Mouse (Mus musculus) liver, embryonic 15.5 days (tissue): Measurements from ENCODE around the gene Camta1. TPM values are rescaled to one million over a fixed set of nuclear protein-coding genes. Genes with fewer than 3 reads are reported as not detected.

Source experiments
- ATAC-seq: fragments of 200-750 bp; cut with Nextera tagmentation; 2 replicates; pipeline ENCODE4 v1.8.0; 2017; ENCODE audit warnings: moderate number of reproducible peaks, mild to moderate bottlenecking, moderate library complexity; ENCODE audit not compliant: insufficient read depth
- H3K27ac ChIP-seq: fragments of 300-500 bp; sonication (generic); replicated peaks from 2 replicates; pipeline ENCODE4 v1.5.1; 2015; ENCODE audit warnings: mild to moderate bottlenecking, inconsistent platforms
- H3K27me3 ChIP-seq: fragments of 300-500 bp; sonication (generic); 2 replicates; pipeline ENCODE4 v1.6.1; 2015; ENCODE audit warnings: mild to moderate bottlenecking, inconsistent platforms
- H3K36me3 ChIP-seq: fragments of 300-500 bp; sonication (generic); replicated peaks from 2 replicates; pipeline ENCODE4 v1.6.1; 2015; ENCODE audit warnings: moderate library complexity, mild to moderate bottlenecking, inconsistent platforms
- H3K4me1 ChIP-seq: fragments of 300-500 bp; sonication (generic); replicated peaks from 2 replicates; pipeline ENCODE4 v1.6.1; 2015; ENCODE audit warnings: inconsistent platforms
- H3K4me2 ChIP-seq: fragments of 300-500 bp; sonication (generic); 2 replicates; pipeline ENCODE4 v1.6.1; 2015; ENCODE audit warnings: moderate library complexity, mild to moderate bottlenecking, inconsistent platforms
- H3K4me3 ChIP-seq: fragments of 300-500 bp; sonication (generic); replicated peaks from 2 replicates; pipeline ENCODE4 v1.5.1; 2015; ENCODE audit warnings: mild to moderate bottlenecking, inconsistent platforms
- H3K9ac ChIP-seq: fragments of 300-500 bp; sonication (generic); 2 replicates; pipeline ENCODE4 v1.6.1; 2015; ENCODE audit warnings: moderate library complexity, mild to moderate bottlenecking, inconsistent platforms
- H3K9me3 ChIP-seq: fragments of 300-500 bp; sonication (generic); replicated peaks from 2 replicates; pipeline ENCODE4 v1.6.1; 2016; ENCODE audit warnings: inconsistent platforms
- whole genome bisulfite sequencing: fragments of 180-500 bp; shearing (Covaris S2); methylation state at CpG from one replicate; pipeline ENCODE4 v1.1.7; 2015; ENCODE audit warnings: mixed read lengths; ENCODE audit not compliant: insufficient replicate concordance; 5-methylcytosine and 5-hydroxymethylcytosine counted together
- polyA plus RNA-seq: library from polyadenylated mRNA; unstranded; fragments of >200 nt; fragmentation: Nextera tagmentation; extraction: Ambion mirVana; gene quantifications from 2 replicates; pipeline ENCODE4 v1.2.1, GENCODE M21; 2015

Camta1 gene
- polyA plus RNA-seq, 1 experiment from 2014 or later, result 31.1 TPM

- 22% methylated on average over 12 of the region's 12 CpGs for WGBS
- H3K4me2 ChIP-seq, result no peak overlapping the region
- ATAC-seq, result no peak
- H3K4me3 ChIP-seq, result no peak overlapping the region
- H3K9ac ChIP-seq, result no peak overlapping the region
- no peak overlapping the region for H3K27ac ChIP-seq
- H3K4me1 ChIP-seq, result no peaks in the 10 kb centered on the region
- no peaks in the 10 kb centered on the region for H3K27me3 ChIP-seq
- peaks cover 14% of the 10 kb centered on the region; the same call in 1 of the 2 replicates for H3K9me3 ChIP-seq
- no peaks in the 10 kb centered on the region for H3K36me3 ChIP-seq
Observed at GRCm38 (mm10) chr4:151242751-151243150, 618.9 kb downstream of the Camta1 start.

GRCm38 (mm10) chr4:151240465-151240864 lies 621.2 kb downstream of the Camta1 start:
- no peaks in the 10 kb centered on the region for H3K27me3 ChIP-seq
- ATAC-seq, result no peak
- no peaks in the 10 kb centered on the region for H3K4me1 ChIP-seq
- H3K9me3 ChIP-seq, result peaks cover 14% of the 10 kb centered on the region; the same call in 1 of the 2 replicates
- H3K4me2 ChIP-seq, result no peak overlapping the region
- WGBS, result 60% methylated on average over 5 of the region's 5 CpGs
- H3K4me3 ChIP-seq, result no peak overlapping the region
- no peaks in the 10 kb centered on the region for H3K36me3 ChIP-seq
- H3K27ac ChIP-seq, result no peak overlapping the region
- no peak overlapping the region for H3K9ac ChIP-seq

GRCm38 (mm10) chr4:151238970-151239684 lies 622.5 kb downstream of the Camta1 start:
- ATAC-seq, result no peak
- 72% methylated on average over 19 of the region's 19 CpGs for WGBS
- peaks cover 14% of the 10 kb centered on the region; the same call in 1 of the 2 replicates for H3K9me3 ChIP-seq
- no peak overlapping the region for H3K9ac ChIP-seq
- no peaks in the 10 kb centered on the region for H3K4me1 ChIP-seq
- H3K4me3 ChIP-seq, result no peak overlapping the region
- no peak overlapping the region for H3K27ac ChIP-seq
- H3K4me2 ChIP-seq, result no peak overlapping the region
- H3K27me3 ChIP-seq, result no peaks in the 10 kb centered on the region
- no peaks in the 10 kb centered on the region for H3K36me3 ChIP-seq

- Histone ChIP-seq H3K9me3 (peaks cover 14% of the 10 kb centered on the region; the same call in 1 of the 2 replicates), H3K27me3 (no peaks in the 10 kb centered on the region), H3K4me1 (no peaks in the 10 kb centered on the region), H3K36me3 (no peaks in the 10 kb centered on the region), H3K27ac (no peak overlapping the region), H3K4me2 (no peak overlapping the region), H3K4me3 (no peak overlapping the region), H3K9ac (no peak overlapping the region)
- WGBS, result 67% methylated on average over 3 of the region's 3 CpGs
- no peak for ATAC-seq
Observed at GRCm38 (mm10) chr4:151237501-151237900, 624.2 kb downstream of the Camta1 start.

- WGBS, result 65% methylated on average over 4 of the region's 4 CpGs
- H3K9me3 ChIP-seq, result peaks cover 8% of the 10 kb centered on the region; the same call in 1 of the 2 replicates
Observed at GRCm38 (mm10) chr4:151234981-151235380, 626.7 kb downstream of the Camta1 start.

GRCm38 (mm10) chr4:151232028-151232427 lies 629.6 kb downstream of the Camta1 start:
- ATAC-seq, result no peak
- Histone ChIP-seq H3K9ac (no peak overlapping the region), H3K4me3 (no peak overlapping the region), H3K9me3 (no peaks in the 10 kb centered on the region), H3K27me3 (no peaks in the 10 kb centered on the region), H3K4me1 (no peaks in the 10 kb centered on the region), H3K27ac (no peak overlapping the region), H3K36me3 (no peaks in the 10 kb centered on the region), H3K4me2 (no peak overlapping the region)
- 39% methylated on average over 3 of the region's 3 CpGs for WGBS

More at GRCm38 (mm10) chr4:151234981-151235380, 626.7 kb downstream of the Camta1 start:
- ATAC-seq, result no peak
- H3K36me3 ChIP-seq, result no peaks in the 10 kb centered on the region
- H3K4me2 ChIP-seq, result no peak overlapping the region
- H3K4me1 ChIP-seq, result no peaks in the 10 kb centered on the region
- H3K27me3 ChIP-seq, result no peaks in the 10 kb centered on the region
- H3K9ac ChIP-seq, result no peak overlapping the region
- no peak overlapping the region for H3K27ac ChIP-seq
- H3K4me3 ChIP-seq, result no peak overlapping the region

- Histone ChIP-seq H3K36me3 (no peaks in the 10 kb centered on the region), H3K9me3 (no peaks in the 10 kb centered on the region), H3K4me3 (no peak overlapping the region), H3K27ac (no peak overlapping the region), H3K27me3 (no peaks in the 10 kb centered on the region), H3K4me1 (0 out of 2 replicates have a peak, but pooled peaks cover 3% of the 10 kb centered on the region), H3K4me2 (no peak overlapping the region), H3K9ac (no peak overlapping the region)
- no peak for ATAC-seq
- 47% methylated on average over 6 of the region's 6 CpGs for WGBS
Observed at GRCm38 (mm10) chr4:151229073-151229472, 632.6 kb downstream of the Camta1 start.

- H3K4me2 ChIP-seq, result no peak overlapping the region
- no peak overlapping the region for H3K9ac ChIP-seq
- H3K4me3 ChIP-seq, result no peak overlapping the region
- H3K27me3 ChIP-seq, result no peaks in the 10 kb centered on the region
- 0 out of 2 replicates have a peak, but pooled peaks cover 3% of the 10 kb centered on the region for H3K4me1 ChIP-seq
- no peak for ATAC-seq
- H3K27ac ChIP-seq, result no peak overlapping the region
- no peaks in the 10 kb centered on the region for H3K36me3 ChIP-seq
- WGBS, result 43% methylated on average over 9 of the region's 9 CpGs
- H3K9me3 ChIP-seq, result no peaks in the 10 kb centered on the region
Observed at GRCm38 (mm10) chr4:151226496-151226895, 635.2 kb downstream of the Camta1 start.

- Histone ChIP-seq H3K27ac (no peak overlapping the region), H3K4me2 (no peak overlapping the region), H3K27me3 (no peaks in the 10 kb centered on the region), H3K4me3 (no peak overlapping the region), H3K4me1 (0 out of 2 replicates have a peak, but pooled peaks cover 3% of the 10 kb centered on the region), H3K36me3 (no peaks in the 10 kb centered on the region), H3K9me3 (no peaks in the 10 kb centered on the region), H3K9ac (no peak overlapping the region)
- 53% methylated on average over 12 of the region's 12 CpGs for WGBS
- no peak for ATAC-seq
Observed at GRCm38 (mm10) chr4:151224017-151224416, 637.7 kb downstream of the Camta1 start.

GRCm38 (mm10) chr4:151223263-151223996 lies 638.2 kb downstream of the Camta1 start:
- H3K4me1 ChIP-seq, result peaks cover 3% of the 10 kb centered on the region; the same call in 1 of the 2 replicates
- no peak overlapping the region for H3K4me3 ChIP-seq
- H3K36me3 ChIP-seq, result no peaks in the 10 kb centered on the region
- no peak overlapping the region for H3K9ac ChIP-seq
- H3K27me3 ChIP-seq, result no peaks in the 10 kb centered on the region
- H3K9me3 ChIP-seq, result no peaks in the 10 kb centered on the region
- no peak for ATAC-seq
- no peak overlapping the region for H3K27ac ChIP-seq
- WGBS, result 52% methylated on average over 13 of the region's 13 CpGs
- no peak overlapping the region for H3K4me2 ChIP-seq

GRCm38 (mm10) chr4:151222635-151223034 lies 639.0 kb downstream of the Camta1 start:
- no peak overlapping the region for H3K9ac ChIP-seq
- no peaks in the 10 kb centered on the region for H3K36me3 ChIP-seq
- H3K4me3 ChIP-seq, result no peak overlapping the region
- ATAC-seq, result no peak
- H3K9me3 ChIP-seq, result no peaks in the 10 kb centered on the region
- no peak overlapping the region for H3K4me2 ChIP-seq
- peaks cover 3% of the 10 kb centered on the region; the same call in 1 of the 2 replicates for H3K4me1 ChIP-seq
- 45% methylated on average over 10 of the region's 10 CpGs for WGBS
- no peak overlapping the region for H3K27ac ChIP-seq
- no peaks in the 10 kb centered on the region for H3K27me3 ChIP-seq
